Mouse (Mus musculus): ENCODE measurements around the gene Obox5. TPM values are rescaled to one million over a fixed set of nuclear protein-coding genes. Genes with fewer than 3 reads are reported as not detected.

Obox5 gene
- not detected in 2 replicates for polyA plus RNA-seq (2015; fragmentation: Nextera tagmentation; extraction: Ambion mirVana)

DNA sequence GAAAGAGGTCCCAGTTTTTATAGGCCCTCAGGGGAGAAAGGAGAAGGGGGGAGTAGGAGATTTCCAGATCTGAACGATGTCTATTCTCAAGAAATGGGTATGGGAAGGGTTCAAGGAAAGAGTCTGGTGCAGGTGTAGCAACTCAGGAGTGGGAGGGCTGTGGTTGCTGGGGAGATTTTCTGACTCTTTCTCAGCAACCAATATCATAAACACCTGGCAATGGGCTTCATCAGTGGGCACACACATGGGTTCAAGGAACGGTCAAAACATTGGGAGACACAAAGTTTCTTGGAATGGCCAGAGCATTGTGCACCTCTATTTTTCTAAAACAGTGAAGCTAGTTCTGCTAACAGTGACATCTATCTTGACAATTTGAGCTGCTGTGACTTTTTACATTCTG is at the start of gene Obox5:
Obox5 (plus strand) TSS at position 301 of the 400 bp plus-strand sequence.

Other genes with a start within 250 kb of the Obox5 start
- gene Obox3, start 110.2 kb upstream of the Obox5 start, polyA plus RNA-seq (2015; fragmentation: Nextera tagmentation; extraction: Ambion mirVana) = not detected in 2 replicates
- gene Obox6, start 89.5 kb downstream of the Obox5 start, polyA plus RNA-seq (2015; fragmentation: Nextera tagmentation; extraction: Ambion mirVana) = not detected in 2 replicates
- gene Crx, start 129.8 kb downstream of the Obox5 start, polyA plus RNA-seq (2015; fragmentation: Nextera tagmentation; extraction: Ambion mirVana) = not detected in 2 replicates
- not detected in 2 replicates for gene Crxos, start 132.5 kb downstream of the Obox5 start, polyA plus RNA-seq (2015; fragmentation: Nextera tagmentation; extraction: Ambion mirVana)
- 1,000 and 1,017 TPM in 2 replicates for gene Selenow, start 172.3 kb downstream of the Obox5 start, polyA plus RNA-seq (2015; fragmentation: Nextera tagmentation; extraction: Ambion mirVana)
- 158 and 170 TPM in 2 replicates for gene Nop53, start 195.9 kb downstream of the Obox5 start, polyA plus RNA-seq (2015; fragmentation: Nextera tagmentation; extraction: Ambion mirVana)
- 66.9 and 87.8 TPM in 2 replicates for gene Ehd2, start 217.4 kb downstream of the Obox5 start, polyA plus RNA-seq (2015; fragmentation: Nextera tagmentation; extraction: Ambion mirVana)

All from skeletal muscle tissue, postnatal 0 days (tissue).